Mouse (Mus musculus) bone marrow macrophage, adult 2 months (primary cell): Measurements from ENCODE around the gene Gm20388. TPM values are rescaled to one million over a fixed set of nuclear protein-coding genes. Genes with fewer than 3 reads are reported as not detected.
"Not testable (repeated sequence)": the region's sequence is repeated elsewhere in the genome, so short reads cannot be mapped to it uniquely, and the experiment has no call there.

Experiments used
- H3K27ac ChIP-seq: 2 replicates; pipeline ENCODE4 v1.5.1; 2012; ENCODE audit warnings: low read depth, low read length; ENCODE audit not compliant: insufficient read depth
- H3K4me1 ChIP-seq: 2 replicates; pipeline ENCODE4 v1.6.1; 2012; ENCODE audit warnings: low read length; ENCODE audit not compliant: control insufficient read depth, insufficient read depth
- H3K4me3 ChIP-seq: 2 replicates; pipeline ENCODE4 v1.5.1; 2012; ENCODE audit warnings: mild to moderate bottlenecking, low read length, moderate library complexity; ENCODE audit not compliant: insufficient read depth
- CTCF ChIP-seq: IDR thresholded peaks from 2 replicates; pipeline ENCODE4 v1.5.1; 2012; ENCODE audit warnings: low read depth, mild to moderate bottlenecking, low read length, moderate library complexity
- POLR2A ChIP-seq: IDR thresholded peaks from 2 replicates; pipeline ENCODE4 v1.6.1; 2012; ENCODE audit warnings: mild to moderate bottlenecking, low read depth, low read length, borderline replicate concordance
- polyA plus RNA-seq: library from polyadenylated mRNA; stranded (reverse); fragments of >200 nt; gene quantifications from 2 replicates; pipeline ENCODE4 v1.2.4, GENCODE M21; 2012; ENCODE audit not compliant: missing spikeins, insufficient read depth, insufficient read length

Gene Gm20388
- polyA plus RNA-seq, 1 experiment: 32.7 TPM

GRCm38 (mm10) chr8:124011580-124011979 lies 4100.9 kb downstream of the Gm20388 start:
- no peak overlapping the region for H3K27ac ChIP-seq
- H3K4me3 ChIP-seq: no peak overlapping the region
- peaks cover 20% of the 10 kb centered on the region for H3K4me1 ChIP-seq
- TF ChIP-seq CTCF (no peak), POLR2A (no peak)

- no peak overlapping the region for H3K27ac ChIP-seq
- TF ChIP-seq CTCF: no peak
- TF ChIP-seq POLR2A: no peak
- H3K4me3 ChIP-seq: no peak overlapping the region
- H3K4me1 ChIP-seq: peaks cover 19% of the 10 kb centered on the region
Measured at GRCm38 (mm10) chr8:124011989-124012586, 4101.4 kb downstream of the Gm20388 start.

- not testable (repeated sequence) for H3K27ac ChIP-seq, H3K4me3 ChIP-seq
- H3K4me1 ChIP-seq: peaks cover 21% of the 10 kb centered on the region
Measured at GRCm38 (mm10) chr8:124014299-124014698, 4103.7 kb downstream of the Gm20388 start.

GRCm38 (mm10) chr8:124014751-124015150 lies 4104.1 kb downstream of the Gm20388 start:
- H3K4me3 ChIP-seq: no peak overlapping the region
- no peak overlapping the region for H3K27ac ChIP-seq
- TF ChIP-seq POLR2A (no peak), CTCF (no peak)
- peaks cover 25% of the 10 kb centered on the region for H3K4me1 ChIP-seq

- Histone ChIP-seq H3K4me3 (peak overlapping the region; percentile 80), H3K4me1 (peaks cover 27% of the 10 kb centered on the region), H3K27ac (no peak overlapping the region)
- TF ChIP-seq POLR2A: no peak
- no peak for TF ChIP-seq CTCF
Measured at GRCm38 (mm10) chr8:124019782-124020181, 4109.1 kb downstream of the Gm20388 start.

GRCm38 (mm10) chr8:124020439-124021236 lies 4110.0 kb downstream of the Gm20388 start:
- TF ChIP-seq POLR2A (peak; percentile 71; the same call in 1 of the 2 replicates), CTCF (no peak)
- peaks cover 25% of the 10 kb centered on the region for H3K4me1 ChIP-seq

GRCm38 (mm10) chr8:124021237-124022227 lies 4110.9 kb downstream of the Gm20388 start, which contains the start of the genes Taf5l and Urb2:
TSS of gene Taf5l (minus strand) at chr8:124021397.
TSS of gene Urb2 (plus strand) at chr8:124021508.
- Histone ChIP-seq H3K27ac (peak within 1 kb of the TSS; percentile 84), H3K4me1 (peaks cover 23% of the 10 kb centered on the region), H3K4me3 (peak within 1 kb of the TSS; percentile 81)
- no peak for TF ChIP-seq CTCF
- TF ChIP-seq POLR2A: no peak

More at GRCm38 (mm10) chr8:124020439-124021236, 4110.0 kb downstream of the Gm20388 start:
- peak overlapping the region; percentile 84 for H3K27ac ChIP-seq
- H3K4me3 ChIP-seq: peak overlapping the region; percentile 81

GRCm38 (mm10) chr8:124026265-124026664 lies 4115.6 kb downstream of the Gm20388 start:
- not testable (repeated sequence) for H3K27ac ChIP-seq, H3K4me3 ChIP-seq, H3K4me1 ChIP-seq

GRCm38 (mm10) chr8:124027831-124028230 lies 4117.2 kb downstream of the Gm20388 start:
- no peak for TF ChIP-seq POLR2A
- no peak for TF ChIP-seq CTCF
- Histone ChIP-seq H3K4me1 (no peaks in the 10 kb centered on the region), H3K4me3 (no peak overlapping the region), H3K27ac (no peak overlapping the region)
